Mouse (Mus musculus) G1E (cell line): Measurements from ENCODE around the gene Ly86. TPM values are rescaled to one million over a fixed set of nuclear protein-coding genes. Genes with fewer than 3 reads are reported as not detected.

Source experiments
- ATAC-seq: 2 replicates; pipeline ENCODE4 v1.8.0; 2016; ENCODE audit warnings: mild to moderate bottlenecking; ENCODE audit not compliant: insufficient number of reproducible peaks, poor library complexity, low FRiP score, severe bottlenecking; ENCODE audit errors: extremely low read depth
- DNase-seq: peaks from one replicate; pipeline ENCODE4 v3.0.0; 2012; ENCODE audit warnings: low spot score
- H3K27me3 ChIP-seq: 2 replicates; pipeline ENCODE4 v1.6.1; 2012; ENCODE audit warnings: mild to moderate bottlenecking, low read length, inconsistent platforms; ENCODE audit not compliant: insufficient read depth
- H3K36me3 ChIP-seq: replicated peaks from 2 replicates; pipeline ENCODE3; 2012; ENCODE audit warnings: mild to moderate bottlenecking, inconsistent platforms
- H3K4me1 ChIP-seq: 2 replicates; pipeline ENCODE4 v1.6.1; 2012; ENCODE audit warnings: low read depth, low read length, inconsistent platforms, mixed read lengths; ENCODE audit not compliant: insufficient read depth
- H3K4me3 ChIP-seq: 2 replicates; pipeline ENCODE4 v1.5.1; 2012; ENCODE audit warnings: low read depth, mild to moderate bottlenecking, inconsistent platforms, low read length, moderate library complexity, mixed read lengths
- H3K9me3 ChIP-seq: replicated peaks from 2 replicates; pipeline ENCODE4 v1.6.1; 2012; ENCODE audit warnings: inconsistent platforms
- CTCF ChIP-seq: IDR thresholded peaks from 2 replicates; pipeline ENCODE4 v1.5.1; 2012; ENCODE audit warnings: low read depth, low read length, inconsistent platforms, mixed read lengths
- GATA1 ChIP-seq: IDR thresholded peaks from 2 replicates; pipeline ENCODE4 v1.6.1; 2012; ENCODE audit warnings: borderline replicate concordance, low read length, inconsistent platforms, mixed read lengths
- GATA2 ChIP-seq: IDR thresholded peaks from 2 replicates; pipeline ENCODE4 v1.6.1; 2012; ENCODE audit warnings: low read depth, low read length, inconsistent platforms, borderline replicate concordance
- POLR2AphosphoS5 ChIP-seq: IDR thresholded peaks from 2 replicates; pipeline ENCODE4 v1.6.1; 2012; ENCODE audit warnings: low read depth, low read length, inconsistent platforms; ENCODE audit not compliant: insufficient replicate concordance
- TAL1 ChIP-seq: conservative IDR thresholded peaks from 2 replicates; pipeline ENCODE4 v1.6.1; 2012; ENCODE audit warnings: low read depth, low read length, inconsistent platforms, mixed read lengths
- polyA plus RNA-seq: library from polyadenylated mRNA; stranded (reverse); fragments of >175 nt; gene quantifications from 2 replicates; pipeline ENCODE4 v1.2.3, GENCODE M21; 2012
- total RNA-seq, 2 experiments: library from RNA; stranded (forward) in 1 of 2; stranded (reverse) in 1 of 2; fragments of 200-1000 nt in 1 of 2; fragments of >200 nt in 1 of 2; fragmentation: Nextera tagmentation in 1 of 2; gene quantifications; 2 replicates each; pipeline ENCODE4 v1.2.3; 2014 to 2017

The Ly86 gene
- total and polyA plus RNA-seq, 3 experiments: 0.22 TPM; not detected in 2

DNA sequence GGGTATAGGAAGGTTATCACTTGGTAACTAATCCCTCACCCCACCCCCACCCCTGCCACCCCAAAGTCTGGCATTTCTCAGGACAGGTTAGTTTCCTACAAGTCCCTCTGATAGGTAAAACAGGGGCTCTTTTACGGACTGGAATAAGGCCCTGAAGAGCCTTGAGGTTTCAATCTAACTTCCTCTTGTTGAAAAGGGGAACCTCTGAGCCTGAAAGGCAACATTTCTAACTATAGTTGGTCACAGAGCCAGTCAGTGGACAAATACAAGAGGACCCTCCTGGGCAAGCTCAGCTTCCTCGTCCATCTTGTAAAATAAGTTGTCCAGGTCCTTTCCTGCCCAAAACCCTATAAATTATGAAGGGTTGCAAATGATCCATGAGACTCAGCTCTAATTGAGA is 11.5 kb downstream of the Ly86 start:
- no peaks in the 10 kb centered on the region for H3K4me1 ChIP-seq
- no peaks in the 10 kb centered on the region; the same call in 1 of the 2 replicates for H3K27me3 ChIP-seq
- H3K9me3 ChIP-seq: no peaks in the 10 kb centered on the region
- no peaks in the 10 kb centered on the region for H3K36me3 ChIP-seq
- no peak for TF ChIP-seq CTCF
- no peak for TF ChIP-seq POLR2AphosphoS5
- no peak for TF ChIP-seq GATA2
- TF ChIP-seq TAL1: no peak
- no peak for TF ChIP-seq GATA1
- ATAC-seq (no peak), DNase-seq (no peak)
- H3K4me3 ChIP-seq: no peak overlapping the region

DNA sequence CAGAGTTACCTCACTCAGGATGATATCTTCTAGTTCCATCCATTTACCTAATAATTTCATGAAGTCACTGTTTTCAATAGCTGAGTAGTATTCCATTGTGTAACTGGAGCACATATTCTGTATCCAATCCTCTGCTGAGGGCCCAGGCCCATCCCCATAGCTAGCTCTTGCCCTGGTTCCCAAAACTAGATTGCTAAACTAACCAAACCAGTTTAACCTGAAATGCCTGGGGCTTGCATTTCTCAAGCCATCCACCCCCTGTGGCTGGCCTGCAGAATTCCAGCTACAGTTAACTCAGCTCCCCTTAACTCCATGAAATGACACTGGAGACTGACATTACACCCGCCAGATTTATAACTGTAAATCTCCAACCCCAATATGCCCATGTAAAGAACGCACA is 13.1 kb downstream of the Ly86 start:
- no peak overlapping the region for H3K4me3 ChIP-seq
- no peaks in the 10 kb centered on the region for H3K4me1 ChIP-seq
- H3K36me3 ChIP-seq: no peaks in the 10 kb centered on the region
- no peak for ATAC-seq
- DNase-seq: no peak
- H3K9me3 ChIP-seq: no peaks in the 10 kb centered on the region
- no peaks in the 10 kb centered on the region; the same call in 1 of the 2 replicates for H3K27me3 ChIP-seq
- no peak for TF ChIP-seq GATA2
- no peak for TF ChIP-seq GATA1
- TF ChIP-seq TAL1: no peak
- TF ChIP-seq POLR2AphosphoS5: no peak
- TF ChIP-seq CTCF: no peak

DNA sequence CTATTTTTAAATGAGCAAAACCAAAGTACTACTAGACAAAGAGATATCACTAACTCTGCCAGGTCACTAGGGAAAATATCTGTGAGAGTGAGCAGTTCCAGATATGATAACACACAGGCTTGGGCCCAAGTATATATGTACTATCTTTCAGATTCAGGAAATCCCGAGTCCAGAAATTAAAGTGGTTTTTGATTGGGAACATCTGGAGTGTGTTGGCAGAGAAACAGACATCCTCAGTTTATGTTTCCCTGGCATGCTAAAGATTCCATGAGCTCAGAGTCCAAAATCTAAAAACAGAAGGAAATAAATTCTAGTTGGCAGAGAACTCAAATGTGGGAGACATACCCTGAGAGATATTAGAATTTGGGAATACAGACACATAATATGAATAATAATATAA is 16.2 kb downstream of the Ly86 start:
- Histone ChIP-seq H3K36me3 (no peaks in the 10 kb centered on the region), H3K4me3 (no peak overlapping the region), H3K9me3 (no peaks in the 10 kb centered on the region), H3K4me1 (no peaks in the 10 kb centered on the region), H3K27me3 (peaks cover 3% of the 10 kb centered on the region; the same call in 1 of the 2 replicates)
- no peak for ATAC-seq
- no peak for DNase-seq
- TF ChIP-seq CTCF (no peak), TAL1 (no peak), GATA1 (no peak), GATA2 (no peak), POLR2AphosphoS5 (no peak)

DNA sequence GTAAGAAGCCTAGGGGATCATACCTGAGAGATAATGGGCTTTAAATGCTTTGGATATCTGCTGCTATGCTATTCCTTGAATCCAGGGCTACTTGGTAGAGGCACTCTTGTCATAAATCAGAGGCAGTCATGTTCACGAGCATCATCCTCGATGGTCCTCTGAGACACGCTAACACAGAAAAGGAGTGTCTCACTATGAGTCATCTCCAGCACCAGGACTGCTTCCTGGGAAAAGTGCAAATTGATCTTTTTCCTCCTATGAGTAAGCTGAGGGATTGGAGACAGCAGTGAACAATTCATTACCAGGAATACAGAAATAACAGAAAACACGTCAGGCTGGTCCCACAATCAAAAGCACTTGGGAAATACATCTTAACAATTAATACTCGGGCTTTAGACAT is 19.3 kb downstream of the Ly86 start:
- Histone ChIP-seq H3K36me3 (no peaks in the 10 kb centered on the region), H3K9me3 (no peaks in the 10 kb centered on the region), H3K4me1 (no peaks in the 10 kb centered on the region), H3K27me3 (peaks cover 3% of the 10 kb centered on the region; the same call in 1 of the 2 replicates), H3K4me3 (no peak overlapping the region)
- no peak for TF ChIP-seq GATA1
- TF ChIP-seq POLR2AphosphoS5: no peak
- TF ChIP-seq TAL1: no peak
- TF ChIP-seq GATA2: no peak
- TF ChIP-seq CTCF: no peak
- no peak for DNase-seq
- ATAC-seq: no peak

DNA sequence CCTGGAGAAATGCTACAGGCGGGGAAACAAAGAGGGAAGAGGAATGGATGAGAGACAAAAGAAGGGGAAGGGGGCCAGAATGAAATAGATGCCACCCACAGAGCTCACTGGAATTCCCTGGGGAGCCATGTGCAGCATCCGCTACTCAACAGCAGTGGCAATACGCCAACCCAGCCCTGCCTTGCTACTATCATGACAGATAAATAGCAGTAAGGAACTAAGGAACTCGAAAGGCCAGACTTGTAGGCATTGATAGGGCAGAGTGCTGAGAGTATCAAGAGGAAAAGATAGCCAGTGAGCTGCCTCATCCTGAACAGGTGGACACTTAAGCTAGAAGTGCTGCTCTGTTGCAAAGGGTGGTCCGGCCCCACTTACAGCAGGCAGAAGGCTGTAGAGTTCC is 31.4 kb downstream of the Ly86 start:
- Histone ChIP-seq H3K27me3 (peaks cover 11% of the 10 kb centered on the region), H3K4me3 (no peak overlapping the region), H3K36me3 (no peaks in the 10 kb centered on the region), H3K9me3 (no peaks in the 10 kb centered on the region), H3K4me1 (no peaks in the 10 kb centered on the region)
- ATAC-seq (no peak), DNase-seq (no peak)
- TF ChIP-seq CTCF (no peak), POLR2AphosphoS5 (no peak), GATA2 (no peak)

DNA sequence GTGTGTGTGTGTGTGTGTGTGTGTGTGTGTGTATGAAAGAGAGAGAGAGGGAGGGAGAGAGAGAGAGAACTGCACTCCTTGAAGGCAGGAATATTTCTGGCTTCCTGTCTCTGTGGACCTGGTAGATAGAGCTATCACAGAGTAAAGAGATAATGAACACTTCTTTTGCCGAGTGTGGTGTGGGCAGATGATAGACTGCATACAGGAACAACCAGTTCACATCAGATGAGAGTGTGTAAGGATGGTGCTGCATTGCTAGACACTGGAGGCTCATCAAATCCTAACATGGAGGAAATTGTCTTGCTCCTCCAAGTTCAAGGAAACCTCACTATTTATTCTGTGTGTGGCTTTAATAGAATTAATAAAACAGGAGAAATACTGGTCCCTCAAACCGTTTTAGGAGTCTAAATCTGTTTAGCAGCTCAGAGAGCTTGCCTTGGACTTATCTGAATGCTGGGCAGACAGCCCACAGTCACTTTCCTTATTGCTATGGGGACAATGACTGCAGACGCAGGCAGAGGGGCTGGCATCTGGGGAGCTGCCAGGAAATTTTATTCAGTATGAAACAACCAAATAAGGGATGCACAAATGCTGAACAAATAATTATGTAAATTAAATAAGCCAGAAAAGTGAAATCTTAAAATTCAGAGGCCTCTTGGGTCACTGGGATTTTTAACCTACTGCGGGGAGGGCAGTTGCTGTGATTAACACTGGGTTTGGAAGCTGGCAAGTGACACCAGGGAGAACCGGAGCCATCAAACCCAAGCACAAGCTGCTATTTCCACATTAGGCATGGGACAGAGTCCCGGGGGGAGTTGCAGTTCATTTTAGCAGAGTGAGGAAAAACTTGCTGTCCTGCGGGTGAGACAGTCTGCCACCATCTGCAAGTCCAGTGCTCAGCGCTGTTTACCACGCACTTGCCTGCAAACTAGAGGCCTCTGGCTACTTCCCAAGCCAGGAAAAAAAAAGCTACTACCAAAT is 43.5 kb downstream of the Ly86 start:
- no peak for ATAC-seq
- peaks cover 12% of the 10 kb centered on the region; the same call in 1 of the 2 replicates for H3K27me3 ChIP-seq
- H3K4me1 ChIP-seq: no peaks in the 10 kb centered on the region
- H3K36me3 ChIP-seq: no peaks in the 10 kb centered on the region
- no peak overlapping the region for H3K4me3 ChIP-seq
- H3K9me3 ChIP-seq: no peaks in the 10 kb centered on the region
- DNase-seq: no peak
- no peak for TF ChIP-seq GATA2
- no peak for TF ChIP-seq TAL1

DNA sequence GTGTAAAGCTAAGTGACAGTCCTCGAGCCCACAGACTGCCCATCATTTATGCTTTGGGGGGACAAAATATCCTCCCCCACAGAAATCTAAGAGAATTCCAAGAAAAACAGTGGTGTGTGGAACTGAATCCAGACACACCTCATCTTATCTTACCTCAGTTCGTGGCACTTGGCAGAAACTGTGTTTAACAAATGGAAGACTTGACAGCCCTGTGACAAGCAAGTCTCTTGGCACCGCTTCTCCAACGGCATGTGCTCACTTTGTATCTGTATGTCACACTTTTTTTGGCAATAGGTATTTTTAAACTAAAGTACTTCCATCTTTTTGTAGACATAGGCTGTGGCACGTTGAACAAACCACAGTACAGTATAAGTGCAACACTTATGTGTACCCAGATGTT is 44.3 kb downstream of the Ly86 start:
- Histone ChIP-seq H3K9me3 (no peaks in the 10 kb centered on the region), H3K36me3 (no peaks in the 10 kb centered on the region), H3K4me1 (no peaks in the 10 kb centered on the region)

More for the DNA sequence above, 44.3 kb downstream of the Ly86 start:
- Histone ChIP-seq H3K27me3 (peaks cover 12% of the 10 kb centered on the region; the same call in 1 of the 2 replicates), H3K4me3 (no peak overlapping the region)
- DNase-seq (no peak), ATAC-seq (no peak)
- TF ChIP-seq CTCF: no peak
- TF ChIP-seq POLR2AphosphoS5: no peak
- no peak for TF ChIP-seq GATA2
- no peak for TF ChIP-seq TAL1
- no peak for TF ChIP-seq GATA1
